Mouse (Mus musculus): ENCODE measurements around the gene Tmem203.

The Tmem203 gene

GRCm38 (mm10) chr2:25255284-25255779 lies at the start of gene Tmem203:
Gene Tmem203, plus strand, starts transcription at chr2:25255439.
- DNase-seq, result peak; percentile 93

GRCm38 (mm10) chr2:25207593-25207992 lies 47.6 kb upstream of the Tmem203 start:
- DNase-seq, result no peak

- DNase-seq, result no peak
Measured at GRCm38 (mm10) chr2:25210686-25211085, 44.6 kb upstream of the Tmem203 start.

GRCm38 (mm10) chr2:25211121-25211670 lies 44.0 kb upstream of the Tmem203 start, which contains the start of gene Nelfb:
Gene Nelfb, minus strand, starts transcription at chr2:25211489.
- DNase-seq, result peak; percentile 95

- no peak for DNase-seq
Measured at GRCm38 (mm10) chr2:25213266-25213865, 41.9 kb upstream of the Tmem203 start.

- DNase-seq, result no peak
Measured at GRCm38 (mm10) chr2:25214444-25214843, 40.8 kb upstream of the Tmem203 start, which contains the start of gene Stpg3. Gene Stpg3, minus strand, starts transcription at chr2:25214637.

GRCm38 (mm10) chr2:25217666-25218065 lies 37.6 kb upstream of the Tmem203 start:
- no peak for DNase-seq

GRCm38 (mm10) chr2:25218445-25218844 lies 36.8 kb upstream of the Tmem203 start, which contains the start of gene Fam166a:
Gene Fam166a, plus strand, starts transcription at chr2:25218745.
- no peak for DNase-seq

- no peak for DNase-seq
Measured at GRCm38 (mm10) chr2:25221331-25221772, 33.9 kb upstream of the Tmem203 start.

- DNase-seq, result peak; percentile 91
Measured at GRCm38 (mm10) chr2:25223681-25224491, 31.4 kb upstream of the Tmem203 start.

GRCm38 (mm10) chr2:25224492-25224765 lies 30.8 kb upstream of the Tmem203 start, which contains the start of gene Tubb4b:
Gene Tubb4b, minus strand, starts transcription at chr2:25224702.
- no peak for DNase-seq

GRCm38 (mm10) chr2:25224766-25225752 lies 30.2 kb upstream of the Tmem203 start:
- DNase-seq, result peak; percentile 100

- no peak for DNase-seq
Measured at GRCm38 (mm10) chr2:25225811-25226379, 29.3 kb upstream of the Tmem203 start.

- no peak for DNase-seq
Measured at GRCm38 (mm10) chr2:25226864-25227263, 28.4 kb upstream of the Tmem203 start.

GRCm38 (mm10) chr2:25227406-25227805 lies 27.8 kb upstream of the Tmem203 start:
- DNase-seq, result no peak

- peak; percentile 96 for DNase-seq
Measured at GRCm38 (mm10) chr2:25228431-25228889, 26.8 kb upstream of the Tmem203 start.

- no peak for DNase-seq
Measured at GRCm38 (mm10) chr2:25228995-25229530, 26.2 kb upstream of the Tmem203 start.

GRCm38 (mm10) chr2:25229582-25229981 lies 25.7 kb upstream of the Tmem203 start:
- no peak for DNase-seq

GRCm38 (mm10) chr2:25230581-25230980 lies 24.7 kb upstream of the Tmem203 start:
- DNase-seq, result no peak

GRCm38 (mm10) chr2:25231038-25231437 lies 24.2 kb upstream of the Tmem203 start:
- DNase-seq, result no peak

GRCm38 (mm10) chr2:25233421-25233820 lies 21.8 kb upstream of the Tmem203 start:
- DNase-seq, result no peak

GRCm38 (mm10) chr2:25234050-25234449 lies 21.2 kb upstream of the Tmem203 start, which contains the start of gene Slc34a3:
Gene Slc34a3, minus strand, starts transcription at chr2:25234364.
- no peak for DNase-seq
